Mouse (Mus musculus) neutrophil, adult 5-6 weeks (primary cell): ENCODE data around the gene Ccser1. TPM values are rescaled to one million over a fixed set of nuclear protein-coding genes. Genes with fewer than 3 reads are reported as not detected.

Source experiments
- ATAC-seq: fragments of 151-379, 151-347 bp; 2 replicates; pipeline ENCODE4 v1.8.0; 2017; ENCODE audit warnings: mild to moderate bottlenecking, moderate TSS enrichment; ENCODE audit not compliant: insufficient number of reproducible peaks, poor library complexity, low FRiP score, severe bottlenecking; ENCODE audit errors: extremely low read depth
- total RNA-seq: library from RNA; stranded (forward); fragments of 200-1000 nt; gene quantifications from 2 replicates; pipeline ENCODE4 v1.2.3, GENCODE M21; 2017

Ccser1 gene
- 0.35 and 1.1 TPM in 2 replicates for total RNA-seq

DNA sequence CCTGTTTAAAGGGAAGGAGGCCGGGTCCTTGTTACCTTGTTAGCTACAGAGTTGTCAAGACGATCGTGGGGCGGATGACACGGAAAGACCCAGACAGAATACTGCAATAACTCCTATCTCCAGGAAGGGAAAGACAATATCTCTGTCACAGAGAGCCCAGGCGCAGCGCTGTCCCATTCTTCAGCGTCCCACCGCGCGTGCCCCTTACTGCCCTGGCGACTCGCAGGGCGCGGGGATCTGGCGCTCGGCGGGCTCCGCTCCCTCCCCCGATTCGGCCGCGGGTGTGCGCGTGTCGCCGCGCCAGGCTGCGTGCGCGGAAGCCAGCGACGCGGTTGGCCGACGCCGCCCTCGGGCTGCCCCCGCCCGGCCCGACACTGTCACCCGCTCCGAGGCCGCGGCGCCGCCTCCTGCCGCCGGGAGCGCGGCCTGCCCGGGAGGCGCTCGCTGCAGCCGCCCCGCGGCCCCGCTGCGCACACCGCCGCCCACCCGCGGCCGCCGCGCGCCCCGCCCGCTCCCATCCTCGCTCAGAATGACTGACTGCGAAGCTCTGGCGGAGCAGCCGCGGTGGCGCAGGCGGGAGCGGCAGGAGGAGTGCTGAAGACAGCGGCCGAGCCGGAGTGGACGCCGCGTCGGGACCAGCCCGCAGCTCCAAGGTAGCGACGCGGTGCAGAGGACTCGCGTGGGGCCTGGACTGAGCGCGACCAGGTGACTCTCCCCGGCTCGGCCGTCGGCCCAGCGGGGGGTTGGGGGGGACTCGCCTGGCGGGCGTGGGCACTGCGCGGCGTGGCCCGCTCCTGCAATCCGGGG lies at the start of gene Ccser1:
Gene Ccser1 (plus strand): TSS at position 376 of the 807 bp plus-strand sequence.
- ATAC-seq: no peak

DNA sequence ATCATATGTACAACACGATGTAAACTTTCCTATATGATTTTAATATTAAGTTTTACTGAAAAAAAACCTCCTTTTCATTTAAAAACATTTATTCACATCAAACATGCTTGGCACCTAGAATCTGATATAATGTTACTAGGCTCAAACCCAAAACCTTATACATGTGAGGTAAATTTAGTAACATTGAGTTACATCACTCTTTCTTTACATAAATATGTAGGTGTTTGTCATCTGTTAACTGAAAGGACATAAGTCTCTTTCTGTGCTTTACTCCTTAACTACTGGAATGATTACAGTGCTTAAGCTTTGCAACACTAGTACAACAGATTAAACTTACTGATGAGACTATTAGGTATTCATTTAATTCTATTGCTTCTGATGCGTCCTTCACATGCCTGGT lies 43.7 kb upstream of the Ccser1 start:
- no peak for ATAC-seq

DNA sequence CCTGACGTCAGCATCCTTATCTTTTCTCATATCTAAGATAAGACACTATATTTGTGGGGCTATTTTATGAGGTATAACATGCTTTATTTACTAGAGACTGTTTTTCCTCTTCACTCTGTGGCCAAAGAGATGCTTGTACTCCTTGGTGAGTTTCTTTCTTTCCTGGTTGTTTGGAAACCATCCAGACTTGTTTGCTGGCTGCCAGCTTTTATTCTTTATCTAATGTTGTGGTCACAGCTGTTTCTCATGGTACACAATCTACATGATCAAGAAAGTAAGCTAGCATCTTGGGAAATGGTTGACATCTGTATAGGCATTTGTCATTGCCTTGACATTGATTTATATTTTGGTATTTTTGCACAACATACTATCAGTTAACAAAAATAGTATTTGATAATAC lies 37.1 kb upstream of the Ccser1 start:
- ATAC-seq: no peak

DNA sequence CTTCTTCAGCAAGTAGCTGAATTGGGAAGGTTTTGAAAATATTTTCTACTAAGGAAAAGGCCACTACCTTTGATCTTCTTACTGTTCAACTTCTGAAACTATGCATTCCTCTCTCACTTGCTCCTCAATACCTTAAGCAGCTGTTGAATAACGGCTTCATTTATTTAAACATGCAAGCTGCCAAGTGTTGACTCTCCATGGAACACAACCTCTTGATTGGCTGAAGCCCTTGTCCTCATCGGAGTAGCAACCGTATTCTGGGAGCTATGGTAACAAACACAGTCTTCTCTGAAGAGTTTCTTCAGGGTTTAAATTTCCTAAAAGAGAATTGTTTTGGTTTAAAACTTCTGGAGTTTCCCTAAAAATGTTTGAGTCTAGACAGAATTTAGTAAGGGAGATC lies 27.2 kb upstream of the Ccser1 start:
- no peak for ATAC-seq

DNA sequence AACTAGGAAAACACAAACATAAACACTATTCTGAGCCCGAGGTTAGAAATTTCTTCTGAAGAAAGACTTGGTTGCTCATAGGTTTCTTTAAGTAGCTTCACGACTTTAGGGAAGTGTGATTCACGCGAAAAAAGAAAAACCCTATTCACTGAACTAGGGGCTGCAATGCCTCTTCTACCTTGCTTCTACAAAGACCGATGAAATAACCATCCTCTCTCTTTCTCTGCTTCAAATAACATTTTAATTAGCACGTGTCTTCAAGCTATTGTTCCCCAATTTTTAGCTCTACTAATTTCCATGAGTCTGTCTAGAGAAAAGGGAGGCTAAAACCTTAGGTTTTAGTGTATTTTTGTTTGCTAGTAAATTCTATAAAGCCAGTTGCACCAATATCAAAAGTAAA lies 25.5 kb upstream of the Ccser1 start:
- ATAC-seq: no peak

DNA sequence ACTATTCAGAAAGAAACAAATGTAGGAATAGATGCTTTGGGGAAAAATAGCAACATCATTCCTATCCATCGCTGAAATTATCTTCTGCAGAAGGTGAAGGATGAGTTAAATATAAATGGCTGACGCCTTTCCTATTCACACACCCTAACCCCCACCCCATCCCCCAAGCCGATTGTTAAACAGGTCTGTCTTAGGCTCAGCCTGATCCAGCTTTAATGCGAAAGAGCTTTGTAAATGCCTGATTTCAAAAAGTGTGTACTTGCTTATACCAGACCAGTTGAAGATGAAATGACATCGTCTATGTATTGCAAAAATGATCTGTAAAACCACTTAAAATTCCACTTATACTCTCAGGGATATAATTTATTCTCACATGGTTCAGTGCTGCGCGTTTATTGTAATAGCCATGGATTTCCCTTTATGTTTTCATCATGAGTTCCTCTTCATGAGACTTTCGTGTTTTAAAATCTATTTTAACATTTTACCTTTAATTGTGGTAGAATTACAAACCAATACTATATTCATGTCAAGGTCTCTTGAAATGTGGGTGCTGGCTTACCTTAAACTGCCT lies 25.0 kb upstream of the Ccser1 start:
- ATAC-seq: no peak

DNA sequence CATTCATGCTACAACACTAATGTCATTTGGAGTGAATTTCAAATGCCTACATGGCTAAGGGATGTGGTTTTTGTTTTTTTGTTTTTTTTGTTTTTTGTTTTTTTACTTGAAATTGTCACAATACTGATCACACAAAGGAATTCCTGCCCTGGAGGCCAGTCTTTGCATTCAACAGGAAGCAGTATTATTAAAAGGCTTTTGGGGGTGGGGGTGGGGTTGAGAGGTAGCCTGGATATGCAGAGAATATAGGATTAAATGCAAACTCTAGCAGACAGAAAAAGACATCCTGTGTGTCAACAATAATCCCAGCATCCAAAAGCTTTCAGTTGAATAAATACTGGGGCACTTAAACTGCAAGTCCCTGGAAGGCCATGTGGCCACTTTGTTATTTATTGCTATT lies 24.4 kb upstream of the Ccser1 start:
- ATAC-seq: no peak

DNA sequence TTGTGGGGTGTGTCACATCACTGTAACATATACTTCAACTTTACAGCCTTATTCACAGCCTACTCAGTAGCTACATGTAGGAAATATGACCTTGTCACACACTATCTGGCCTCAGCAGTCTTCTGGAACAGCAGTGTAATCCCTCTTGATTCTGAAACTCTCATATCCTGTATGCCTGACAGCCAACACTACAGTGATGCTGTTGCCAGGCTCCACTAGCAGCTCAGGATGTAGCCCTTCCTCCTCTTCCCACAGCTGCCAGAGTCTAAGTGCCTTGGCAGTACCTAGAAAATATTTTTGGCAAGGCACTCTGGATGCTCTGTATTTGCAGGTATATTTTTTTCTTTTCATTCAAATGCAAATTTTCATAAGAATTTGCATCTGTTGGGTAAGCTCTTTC lies 18.0 kb upstream of the Ccser1 start:
- no peak for ATAC-seq

DNA sequence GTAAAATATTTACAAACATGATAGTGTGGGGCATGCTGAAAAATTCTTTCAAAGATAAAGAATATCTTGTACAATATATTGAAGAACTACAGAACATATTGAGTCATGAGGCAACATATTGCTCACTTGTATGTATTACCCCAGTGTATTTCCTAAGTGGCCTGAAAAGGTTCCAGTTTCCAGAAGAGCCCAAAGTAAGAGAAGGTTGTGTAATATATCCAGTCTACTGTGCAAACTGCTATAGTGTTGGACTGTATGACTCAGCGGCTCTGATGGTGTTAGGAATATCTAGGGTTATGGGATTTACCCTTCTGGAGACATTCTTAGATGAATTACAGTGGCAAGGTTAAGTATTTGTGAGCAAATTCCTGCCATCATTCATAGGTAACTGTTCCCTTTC lies 13.2 kb upstream of the Ccser1 start:
- ATAC-seq: no peak

DNA sequence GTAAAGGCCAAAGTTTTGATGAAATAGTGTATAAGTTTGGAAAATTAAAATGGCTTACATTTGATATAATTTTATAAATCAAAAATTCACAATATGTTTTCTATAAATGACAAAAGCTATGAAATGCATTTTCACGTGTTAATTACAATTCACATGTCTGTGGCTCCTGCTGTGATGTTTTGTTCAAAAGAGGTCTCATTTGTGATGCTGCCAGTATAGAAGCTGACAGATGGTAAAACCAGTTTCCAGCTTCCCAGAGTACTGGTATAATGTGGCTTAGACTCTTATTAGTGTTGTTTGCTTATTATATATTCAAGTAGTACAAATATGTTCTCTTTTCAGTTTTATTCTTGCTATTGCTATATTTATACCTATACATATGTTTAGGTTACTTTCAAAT lies 4.0 kb upstream of the Ccser1 start:
- no peak for ATAC-seq

DNA sequence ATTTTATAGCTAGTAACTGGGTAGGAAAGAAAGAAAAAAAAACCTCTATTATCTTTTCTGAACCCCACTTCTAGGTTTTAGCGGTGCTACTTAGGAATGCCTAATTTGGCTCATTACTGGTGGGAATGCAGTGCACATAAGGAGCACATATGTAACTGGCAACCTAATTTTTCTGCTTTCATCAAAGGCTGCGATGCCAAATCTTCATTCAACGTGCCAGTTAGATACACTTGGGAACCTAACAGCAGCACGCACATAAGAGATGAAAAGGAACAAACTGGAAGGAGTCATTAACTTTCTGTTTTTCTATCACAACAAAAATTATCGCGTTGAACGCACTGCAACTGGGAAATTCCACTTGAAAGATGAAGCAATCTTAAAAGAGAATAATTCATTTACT lies 2.6 kb upstream of the Ccser1 start:
- no peak for ATAC-seq

DNA sequence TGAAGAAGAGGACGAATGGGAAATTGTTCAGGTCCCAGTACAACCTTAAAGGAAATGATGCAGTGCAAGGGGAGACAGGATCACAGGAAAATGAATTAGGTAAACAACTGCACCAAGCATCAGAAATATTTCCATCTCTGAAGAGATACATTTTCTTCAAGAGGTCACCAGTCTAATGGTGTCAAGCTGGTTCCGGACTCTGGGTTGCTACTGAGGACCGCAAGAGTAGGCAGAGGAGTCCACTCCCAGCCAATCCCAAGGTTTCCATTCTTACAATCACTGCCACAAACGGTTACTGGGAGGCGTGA lies 529 bp upstream of the Ccser1 start:
- no peak for ATAC-seq

DNA sequence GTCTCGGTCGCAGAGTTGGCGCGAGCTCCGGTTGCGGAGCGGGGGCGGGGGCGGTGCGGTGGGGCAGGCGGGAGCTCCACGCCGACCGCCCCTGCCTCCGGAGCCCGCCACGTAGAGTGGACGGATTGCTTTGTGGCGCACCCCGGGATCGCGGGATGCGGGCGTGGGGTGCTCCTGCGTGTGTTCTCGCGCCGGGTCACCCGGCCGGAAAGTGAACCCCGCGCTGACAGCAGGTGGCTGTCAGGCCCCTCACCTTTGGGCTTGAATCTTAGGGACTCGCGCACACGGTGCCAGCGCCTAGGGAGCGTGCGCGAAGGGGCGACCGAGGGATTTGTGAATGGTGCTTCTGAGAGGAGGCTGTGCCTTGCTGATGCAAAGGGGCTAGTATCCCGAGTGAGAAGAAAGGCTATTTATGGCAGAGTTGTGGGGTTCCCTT lies 650 bp downstream of the Ccser1 start:
- no peak for ATAC-seq

DNA sequence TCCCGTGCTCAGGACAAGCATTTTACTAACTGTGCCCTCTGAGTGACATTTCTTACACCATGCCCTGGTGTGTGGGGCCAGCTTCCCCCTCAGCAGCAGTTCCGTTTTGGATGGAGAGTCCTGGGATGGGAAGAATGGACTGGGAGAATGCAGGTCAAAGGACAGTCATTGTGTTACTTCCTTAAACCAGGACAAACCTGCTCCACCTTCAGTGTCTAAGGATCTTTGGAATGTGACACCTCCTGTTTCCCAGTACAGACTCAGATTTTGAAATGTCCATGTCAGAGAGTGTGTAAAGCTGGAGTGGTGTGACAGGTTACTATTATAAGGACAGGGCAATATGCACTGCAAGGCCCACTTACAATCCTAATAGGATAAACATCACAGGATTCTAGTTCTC lies 8.9 kb downstream of the Ccser1 start:
- no peak for ATAC-seq

DNA sequence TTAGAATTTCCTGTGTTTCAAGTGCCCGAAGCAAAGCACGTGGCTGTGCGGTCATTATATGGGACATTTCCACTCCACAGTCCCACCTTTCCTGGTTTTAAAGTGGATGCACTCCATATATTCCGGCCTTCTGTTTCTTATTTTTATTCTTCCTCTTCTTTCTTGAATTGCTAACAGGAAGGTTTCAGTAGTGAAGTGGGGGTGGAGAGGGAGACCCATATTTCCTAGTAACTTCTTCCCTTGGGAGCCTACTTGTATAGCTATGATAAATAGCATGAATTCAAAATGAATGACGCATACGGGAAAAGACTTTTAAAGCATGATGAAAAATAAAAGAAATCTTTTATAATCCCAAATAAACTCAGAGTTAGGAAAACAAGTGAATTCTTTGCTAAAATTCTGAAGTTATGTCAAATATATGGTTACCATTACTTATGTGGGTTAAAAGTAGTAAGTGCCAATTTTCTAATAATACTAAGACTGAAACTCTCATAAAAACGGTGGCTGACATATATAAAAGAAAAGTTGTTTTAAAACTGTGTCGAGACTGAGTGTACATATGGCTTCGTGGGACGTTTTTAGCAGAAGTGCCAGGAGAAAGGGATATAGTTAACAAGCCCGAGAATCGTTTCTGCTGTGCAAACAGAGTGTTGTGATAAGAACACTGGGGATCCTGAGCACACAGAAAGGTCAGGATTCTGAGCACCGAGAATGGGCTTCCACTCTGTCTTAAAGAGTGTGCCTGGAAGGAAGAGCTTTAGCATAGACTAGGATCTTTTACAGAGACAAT lies 11.7 kb downstream of the Ccser1 start:
- no peak for ATAC-seq

DNA sequence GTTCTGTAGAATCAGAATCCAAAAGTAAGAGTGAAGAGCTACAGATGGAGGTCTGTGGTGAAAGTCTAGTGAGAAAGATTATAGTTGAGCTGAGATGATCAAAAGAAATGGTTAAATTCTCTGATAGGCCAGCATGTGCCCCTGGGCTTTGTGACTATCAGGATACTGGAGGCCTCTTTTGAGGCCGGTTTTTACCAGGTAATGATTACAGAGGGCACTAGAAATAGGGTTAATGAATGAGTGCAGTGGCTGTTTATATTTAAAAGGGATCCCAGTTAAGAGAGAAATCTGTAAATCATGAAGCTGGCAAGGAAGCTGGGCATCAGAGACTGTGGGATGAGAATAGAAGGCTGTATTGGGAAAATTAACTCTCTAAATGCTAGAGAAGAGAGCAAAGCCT lies 23.2 kb downstream of the Ccser1 start:
- ATAC-seq: no peak

DNA sequence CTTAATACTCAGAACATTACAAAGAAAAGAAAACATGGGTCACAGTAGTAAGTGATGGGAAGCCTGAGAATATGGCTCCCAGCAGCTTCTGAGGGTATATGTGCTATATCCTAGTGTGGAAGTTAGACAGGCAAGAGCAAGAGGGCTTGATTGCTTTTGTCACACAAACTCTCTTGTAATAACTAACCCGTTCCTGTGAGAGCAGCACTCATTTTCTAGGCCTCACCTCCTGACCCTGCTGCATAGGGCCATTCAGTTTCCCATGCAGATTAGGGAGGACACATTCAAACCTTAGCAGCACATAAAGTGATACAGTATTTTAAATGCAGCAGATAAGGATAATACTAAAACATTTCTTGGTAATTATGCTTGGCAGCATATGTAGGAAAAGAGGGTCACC lies 25.9 kb downstream of the Ccser1 start:
- ATAC-seq: no peak

DNA sequence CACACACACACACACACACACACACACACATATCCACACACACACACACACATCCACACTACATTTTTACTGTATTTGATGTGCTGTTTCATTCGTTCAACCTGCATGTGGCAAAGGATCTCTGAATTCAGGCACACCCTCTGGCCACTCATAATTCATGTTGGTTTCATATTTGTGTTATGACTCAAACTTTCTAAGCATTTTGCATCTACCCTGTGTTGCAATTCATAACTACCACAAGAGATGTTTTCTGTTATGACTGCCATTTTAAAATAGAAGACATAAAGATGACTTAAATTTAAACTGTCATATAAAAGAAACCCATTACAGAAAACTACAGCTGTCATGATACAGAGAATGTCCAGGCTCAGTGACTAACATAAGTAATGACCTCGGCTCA lies 26.5 kb downstream of the Ccser1 start:
- ATAC-seq: no peak

DNA sequence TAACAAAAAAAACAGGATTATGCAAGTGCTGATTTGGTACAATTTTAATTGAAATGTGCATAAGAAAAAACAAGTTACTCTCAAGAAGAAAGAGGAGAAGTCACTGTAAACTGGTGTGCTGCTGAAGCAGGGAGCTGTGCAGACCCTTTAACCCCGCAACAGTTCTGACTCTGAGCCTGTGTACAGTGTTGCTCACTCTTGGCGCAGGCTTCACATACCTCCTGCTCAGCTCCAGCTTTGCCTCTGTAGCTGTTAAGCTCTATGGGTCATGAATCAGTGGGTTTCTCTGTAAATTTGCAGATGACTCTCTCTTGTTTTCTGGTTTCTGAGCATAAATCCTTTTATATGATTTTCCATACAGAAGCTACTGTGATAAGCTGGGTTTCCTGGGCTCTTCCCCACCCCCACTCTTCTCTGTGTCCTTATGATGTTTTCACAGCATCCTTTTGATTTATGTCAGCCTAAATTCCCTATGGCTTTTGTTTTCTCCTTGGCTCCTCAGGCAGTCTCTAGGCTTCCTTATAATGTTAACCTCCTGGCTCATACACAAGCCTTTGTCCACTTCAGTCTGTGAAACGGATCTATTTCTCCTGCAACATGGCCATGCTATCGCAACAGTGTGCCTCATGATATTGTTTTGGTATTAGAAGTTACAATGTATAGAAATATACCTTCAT lies 30.1 kb downstream of the Ccser1 start:
- ATAC-seq: no peak

DNA sequence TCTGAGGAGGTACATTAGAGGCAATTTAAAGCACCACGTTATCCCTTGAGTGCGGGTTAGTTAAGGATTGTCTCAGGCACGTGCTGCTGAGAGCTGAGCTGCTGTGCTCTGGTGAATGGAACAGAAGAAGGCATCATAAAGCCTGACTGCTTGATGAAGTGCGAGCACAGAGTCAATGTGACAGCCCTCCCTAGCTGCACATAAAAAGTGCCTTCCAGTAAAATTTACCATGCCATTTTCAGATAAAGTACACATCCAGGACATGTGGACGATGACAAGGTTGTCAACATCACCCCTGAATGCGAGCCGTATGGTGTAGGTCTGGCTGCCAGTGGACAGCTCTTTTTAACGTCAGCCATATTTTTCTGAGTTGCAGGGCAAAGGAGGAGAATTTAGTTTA lies 35.6 kb downstream of the Ccser1 start:
- no peak for ATAC-seq
